Mouse (Mus musculus) hindbrain, embryonic 16.5 days (tissue): ENCODE measurements around the gene Sh2d1b1. TPM values are rescaled to one million over a fixed set of nuclear protein-coding genes. Genes with fewer than 3 reads are reported as not detected.
A peak's percentile ranks its signal among the peaks of the same experiment; 100 is the strongest.

Experiments used
- ATAC-seq: fragments of 200-750 bp; cut with Nextera tagmentation; 2 replicates; pipeline ENCODE4 v1.8.0; 2017; ENCODE audit warnings: moderate TSS enrichment, moderate library complexity
- H3K27ac ChIP-seq: fragments of 300-500 bp; sonication (generic); 2 replicates; pipeline ENCODE4 v1.5.1; 2014; ENCODE audit warnings: low read depth, mild to moderate bottlenecking, control low read depth, low read length, moderate library complexity
- H3K27me3 ChIP-seq: fragments of 300-500 bp; sonication (generic); replicated peaks from 2 replicates; pipeline ENCODE4 v1.6.1; 2014; ENCODE audit warnings: low read length; ENCODE audit not compliant: control insufficient read depth, insufficient read depth
- H3K36me3 ChIP-seq: fragments of 300-500 bp; sonication (generic); 2 replicates; pipeline ENCODE4 v1.6.1; 2014; ENCODE audit warnings: mild to moderate bottlenecking, low read length, moderate library complexity, mixed read lengths; ENCODE audit not compliant: control insufficient read depth, insufficient read depth
- H3K4me1 ChIP-seq: fragments of 300-500 bp; sonication (generic); 2 replicates; pipeline ENCODE4 v1.6.1; 2014; ENCODE audit warnings: low read depth, low read length; ENCODE audit not compliant: control insufficient read depth, insufficient read depth
- H3K4me2 ChIP-seq: fragments of 300-500 bp; sonication (generic); 2 replicates; pipeline ENCODE4 v1.6.1; 2014; ENCODE audit warnings: mild to moderate bottlenecking, low read length, control low read depth, moderate library complexity
- H3K4me3 ChIP-seq: fragments of 300-500 bp; sonication (generic); 2 replicates; pipeline ENCODE4 v1.5.1; 2014; ENCODE audit warnings: mild to moderate bottlenecking, low read length, control low read depth, moderate library complexity
- H3K9ac ChIP-seq: fragments of 300-500 bp; sonication (generic); 2 replicates; pipeline ENCODE4 v1.6.1; 2014; ENCODE audit warnings: low read depth, mild to moderate bottlenecking, control low read depth, low read length, moderate library complexity
- H3K9me3 ChIP-seq: fragments of 300-500 bp; sonication (generic); 2 replicates; pipeline ENCODE4 v1.6.1; 2014; ENCODE audit warnings: mild to moderate bottlenecking, low read length, moderate library complexity; ENCODE audit not compliant: control insufficient read depth
- WGBS: fragments of 180-500 bp; shearing (Covaris S2); extraction: QIAGEN DNeasy Blood & Tissue Kit; methylation state at CpG from one replicate; pipeline ENCODE4 v1.1.7; 2014; 5-methylcytosine and 5-hydroxymethylcytosine counted together
- polyA plus RNA-seq: library from polyadenylated mRNA; unstranded; fragments of >200 nt; fragmentation: Nextera tagmentation; extraction: Ambion mirVana; gene quantifications from 2 replicates; pipeline ENCODE4 v1.2.1, GENCODE M21; 2015

The Sh2d1b1 gene
- polyA plus RNA-seq, 1 experiment from 2014 or later = not detected

GRCm38 (mm10) chr1:170292239-170292951 is 15.3 kb downstream of the Sh2d1b1 start:
- Histone ChIP-seq H3K4me1 (no peaks in the 10 kb centered on the region), H3K36me3 (no peaks in the 10 kb centered on the region), H3K4me2 (peak overlapping the region; percentile 35; the same call in 1 of the 2 replicates), H3K4me3 (no peak overlapping the region), H3K27ac (no peak overlapping the region), H3K27me3 (no peaks in the 10 kb centered on the region), H3K9ac (no peak overlapping the region), H3K9me3 (no peaks in the 10 kb centered on the region)
- ATAC-seq = peak; percentile 78
- WGBS = 35% methylated on average over 9 of the region's 9 CpGs

- Histone ChIP-seq H3K4me2 (no peak overlapping the region), H3K9ac (no peak overlapping the region), H3K27ac (no peak overlapping the region), H3K27me3 (no peaks in the 10 kb centered on the region), H3K4me1 (no peaks in the 10 kb centered on the region), H3K4me3 (no peak overlapping the region), H3K9me3 (no peaks in the 10 kb centered on the region), H3K36me3 (no peaks in the 10 kb centered on the region)
- ATAC-seq = no peak
- WGBS = 76% methylated on average over 5 of the region's 5 CpGs
Observed at GRCm38 (mm10) chr1:170293257-170293656, 16.1 kb downstream of the Sh2d1b1 start.

- no peak overlapping the region for H3K4me2 ChIP-seq
- no peak overlapping the region for H3K27ac ChIP-seq
- no peak for ATAC-seq
- H3K9me3 ChIP-seq = no peaks in the 10 kb centered on the region
- no peaks in the 10 kb centered on the region for H3K27me3 ChIP-seq
- 59% methylated on average over 15 of the region's 15 CpGs for WGBS
- H3K36me3 ChIP-seq = no peaks in the 10 kb centered on the region
- no peak overlapping the region for H3K4me3 ChIP-seq
- no peaks in the 10 kb centered on the region for H3K4me1 ChIP-seq
- no peak overlapping the region for H3K9ac ChIP-seq
Observed at GRCm38 (mm10) chr1:170294786-170295570, 17.9 kb downstream of the Sh2d1b1 start.

GRCm38 (mm10) chr1:170299496-170299895 is 22.4 kb downstream of the Sh2d1b1 start:
- Histone ChIP-seq H3K4me3 (no peak overlapping the region), H3K4me1 (no peaks in the 10 kb centered on the region), H3K27me3 (no peaks in the 10 kb centered on the region), H3K9me3 (no peaks in the 10 kb centered on the region), H3K27ac (no peak overlapping the region), H3K9ac (no peak overlapping the region), H3K36me3 (no peaks in the 10 kb centered on the region), H3K4me2 (no peak overlapping the region)
- ATAC-seq = no peak
- WGBS = 76% methylated on average over 4 of the region's 4 CpGs

GRCm38 (mm10) chr1:170301686-170302085 is 24.6 kb downstream of the Sh2d1b1 start:
- Histone ChIP-seq H3K9me3 (no peaks in the 10 kb centered on the region), H3K9ac (no peak overlapping the region), H3K27ac (no peak overlapping the region), H3K4me3 (no peak overlapping the region), H3K36me3 (no peaks in the 10 kb centered on the region), H3K4me1 (no peaks in the 10 kb centered on the region), H3K4me2 (no peak overlapping the region), H3K27me3 (no peaks in the 10 kb centered on the region)
- WGBS = 92% methylated on average over 9 of the region's 9 CpGs
- ATAC-seq = no peak

GRCm38 (mm10) chr1:170302456-170302855 is 25.3 kb downstream of the Sh2d1b1 start:
- no peak overlapping the region for H3K27ac ChIP-seq
- WGBS = 74% methylated on average over 6 of the region's 6 CpGs
- no peak overlapping the region for H3K9ac ChIP-seq
- no peaks in the 10 kb centered on the region for H3K4me1 ChIP-seq
- no peak overlapping the region for H3K4me2 ChIP-seq
- H3K27me3 ChIP-seq = no peaks in the 10 kb centered on the region
- no peak overlapping the region for H3K4me3 ChIP-seq
- ATAC-seq = no peak
- no peaks in the 10 kb centered on the region for H3K36me3 ChIP-seq
- no peaks in the 10 kb centered on the region for H3K9me3 ChIP-seq

- Histone ChIP-seq H3K9ac (no peak overlapping the region), H3K4me2 (no peak overlapping the region), H3K27ac (no peak overlapping the region), H3K36me3 (no peaks in the 10 kb centered on the region), H3K4me1 (no peaks in the 10 kb centered on the region), H3K9me3 (no peaks in the 10 kb centered on the region), H3K4me3 (no peak overlapping the region), H3K27me3 (no peaks in the 10 kb centered on the region)
- ATAC-seq = no peak
- 33% methylated on average over 6 of the region's 6 CpGs for WGBS
Observed at GRCm38 (mm10) chr1:170303103-170303502, 26.0 kb downstream of the Sh2d1b1 start.

GRCm38 (mm10) chr1:170305002-170305401 is 27.9 kb downstream of the Sh2d1b1 start:
- WGBS = 93% methylated on average over 10 of the region's 10 CpGs
- Histone ChIP-seq H3K4me2 (no peak overlapping the region), H3K4me1 (no peaks in the 10 kb centered on the region), H3K9ac (no peak overlapping the region), H3K4me3 (no peak overlapping the region), H3K9me3 (no peaks in the 10 kb centered on the region), H3K36me3 (no peaks in the 10 kb centered on the region), H3K27me3 (no peaks in the 10 kb centered on the region), H3K27ac (no peak overlapping the region)
- no peak for ATAC-seq

GRCm38 (mm10) chr1:170306232-170306631 is 29.1 kb downstream of the Sh2d1b1 start, which contains the start of gene Gm7694:
Gene Gm7694 (minus strand): TSS chr1:170306332.
- no peak within 1 kb of the TSS for H3K4me2 ChIP-seq
- H3K27ac ChIP-seq = no peak within 1 kb of the TSS
- no peaks in the 10 kb centered on the region for H3K27me3 ChIP-seq
- no peaks in the 10 kb centered on the region for H3K9me3 ChIP-seq
- no peak for ATAC-seq
- no peaks in the 10 kb centered on the region for H3K36me3 ChIP-seq
- H3K4me3 ChIP-seq = no peak within 1 kb of the TSS
- H3K4me1 ChIP-seq = no peaks in the 10 kb centered on the region
- 97% methylated on average over 4 of the region's 4 CpGs for WGBS
- H3K9ac ChIP-seq = no peak within 1 kb of the TSS
